Mouse (Mus musculus): ENCODE data around the gene Eif6. TPM values are rescaled to one million over a fixed set of nuclear protein-coding genes. Genes with fewer than 3 reads are reported as not detected.

Gene Eif6
- total and polyA plus RNA-seq, 2 experiments from 2014 or later, result 96.9 to 102 TPM

GRCm38 (mm10) chr2:155868320-155868719 is 41.6 kb upstream of the Eif6 start:
- Histone ChIP-seq H3K4me1 (ENCODE audit: control insufficient read depth, insufficient read depth) (no peaks in the 10 kb centered on the region), H3K4me2 (ENCODE audit: low read depth, low read length) (no peak overlapping the region), H3K36me3 (replicated peaks; ENCODE audit: control insufficient read depth, insufficient read depth, low read length) (peaks cover 15% of the 10 kb centered on the region; the same call in 1 of the 2 replicates), H3K27me3 (ENCODE audit: control insufficient read depth, insufficient read depth, low read length) (no peaks in the 10 kb centered on the region), H3K9ac (replicated peaks; ENCODE audit: low read depth, low read length) (no peak overlapping the region), H3K9me3 (replicated peaks; ENCODE audit: control insufficient read depth, low read length) (no peaks in the 10 kb centered on the region), H3K27ac (ENCODE audit: low read depth) (no peak overlapping the region), H3K4me3 (ENCODE audit: low read depth, low read length) (no peak overlapping the region)
- no peak for ATAC-seq (ENCODE audit: insufficient read depth, low read depth)
- no peak for DNase-seq (ENCODE audit: low spot score)
- 94% methylated on average over 8 of the region's 8 CpGs for WGBS
- TF ChIP-seq CTCF (IDR thresholded peaks at IDR 0.05; ENCODE audit: low read depth) (no peak), EP300 (IDR thresholded peaks at IDR 0.05; ENCODE audit: low read depth) (no peak)

GRCm38 (mm10) chr2:155863301-155863867 is 36.7 kb upstream of the Eif6 start:
- Histone ChIP-seq H3K4me2 (ENCODE audit: low read depth, low read length) (no peak overlapping the region), H3K4me3 (ENCODE audit: low read depth, low read length) (no peak overlapping the region), H3K36me3 (replicated peaks; ENCODE audit: control insufficient read depth, insufficient read depth, low read length) (peaks cover 25% of the 10 kb centered on the region; the same call in 1 of the 2 replicates), H3K9ac (replicated peaks; ENCODE audit: low read depth, low read length) (no peak overlapping the region), H3K27ac (ENCODE audit: low read depth) (no peak overlapping the region), H3K27me3 (ENCODE audit: control insufficient read depth, insufficient read depth, low read length) (no peaks in the 10 kb centered on the region), H3K4me1 (ENCODE audit: control insufficient read depth, insufficient read depth) (no peaks in the 10 kb centered on the region), H3K9me3 (replicated peaks; ENCODE audit: control insufficient read depth, low read length) (no peaks in the 10 kb centered on the region)
- DNase-seq (ENCODE audit: low spot score) (no peak), ATAC-seq (ENCODE audit: insufficient read depth, low read depth) (no peak)
- WGBS, result 80% methylated on average over 11 of the region's 11 CpGs
- no peak for TF ChIP-seq EP300 (IDR thresholded peaks at IDR 0.05; ENCODE audit: low read depth)
- TF ChIP-seq CTCF (IDR thresholded peaks at IDR 0.05; ENCODE audit: low read depth), result no peak

DNA sequence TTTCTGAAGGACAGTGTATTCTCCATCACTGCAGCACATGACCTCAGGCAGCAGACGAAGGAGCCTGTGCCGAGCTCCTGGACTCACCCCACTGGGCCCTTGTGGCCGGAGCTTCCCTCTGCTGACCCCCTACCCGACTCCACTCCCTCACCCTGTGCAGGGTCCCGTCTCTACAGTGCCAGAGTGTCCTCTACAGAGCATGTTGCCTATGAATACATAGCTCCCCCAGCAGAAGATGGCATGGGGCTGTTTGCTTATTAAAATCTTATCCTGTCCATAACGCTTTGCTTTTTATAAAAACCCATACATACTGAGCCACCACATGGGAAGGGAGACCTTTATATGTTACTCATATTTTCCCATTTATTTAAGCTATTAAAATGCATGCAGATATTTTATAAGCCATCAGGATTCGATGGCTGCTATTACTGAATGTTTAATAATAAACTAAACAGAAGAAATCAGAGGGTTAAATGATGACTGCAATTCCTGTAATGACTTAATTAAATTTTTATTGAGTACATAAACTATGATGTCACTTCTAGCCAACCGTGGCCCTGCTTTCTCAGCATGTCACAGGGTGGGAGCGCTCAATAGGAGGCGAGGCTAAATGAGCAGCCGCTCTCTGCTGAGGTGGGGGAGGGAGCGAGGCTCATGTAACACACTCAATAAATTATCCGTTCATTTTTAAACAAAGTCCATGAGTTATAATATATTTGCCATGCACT is 36.0 kb upstream of the Eif6 start:
- Histone ChIP-seq H3K9ac (replicated peaks; ENCODE audit: low read depth, low read length) (no peak overlapping the region), H3K36me3 (replicated peaks; ENCODE audit: control insufficient read depth, insufficient read depth, low read length) (peaks cover 26% of the 10 kb centered on the region; the same call in 1 of the 2 replicates), H3K9me3 (replicated peaks; ENCODE audit: control insufficient read depth, low read length) (no peaks in the 10 kb centered on the region), H3K27ac (ENCODE audit: low read depth) (no peak overlapping the region), H3K27me3 (ENCODE audit: control insufficient read depth, insufficient read depth, low read length) (no peaks in the 10 kb centered on the region), H3K4me3 (ENCODE audit: low read depth, low read length) (no peak overlapping the region), H3K4me1 (ENCODE audit: control insufficient read depth, insufficient read depth) (no peaks in the 10 kb centered on the region), H3K4me2 (ENCODE audit: low read depth, low read length) (no peak overlapping the region)
- 85% methylated on average over 13 of the region's 13 CpGs for WGBS
- TF ChIP-seq EP300 (IDR thresholded peaks at IDR 0.05; ENCODE audit: low read depth) (no peak), CTCF (IDR thresholded peaks at IDR 0.05; ENCODE audit: low read depth) (no peak)
- DNase-seq (ENCODE audit: low spot score) (no peak), ATAC-seq (ENCODE audit: insufficient read depth, low read depth) (no peak)

GRCm38 (mm10) chr2:155861581-155861980 is 34.9 kb upstream of the Eif6 start:
- H3K27ac ChIP-seq (ENCODE audit: low read depth), result no peak overlapping the region
- no peaks in the 10 kb centered on the region for H3K4me1 ChIP-seq (ENCODE audit: control insufficient read depth, insufficient read depth)
- TF ChIP-seq CTCF (IDR thresholded peaks at IDR 0.05; ENCODE audit: low read depth) (no peak), EP300 (IDR thresholded peaks at IDR 0.05; ENCODE audit: low read depth) (no peak)
- H3K4me3 ChIP-seq (ENCODE audit: low read depth, low read length), result no peak overlapping the region
- H3K9me3 ChIP-seq (replicated peaks; ENCODE audit: control insufficient read depth, low read length), result no peaks in the 10 kb centered on the region
- ATAC-seq (ENCODE audit: insufficient read depth, low read depth), result no peak
- no peaks in the 10 kb centered on the region for H3K27me3 ChIP-seq (ENCODE audit: control insufficient read depth, insufficient read depth, low read length)
- no peak overlapping the region for H3K9ac ChIP-seq (replicated peaks; ENCODE audit: low read depth, low read length)
- H3K36me3 ChIP-seq (replicated peaks; ENCODE audit: control insufficient read depth, insufficient read depth, low read length), result peaks cover 37% of the 10 kb centered on the region; the same call in 1 of the 2 replicates
- no peak for DNase-seq (ENCODE audit: low spot score)
- 86% methylated on average over 6 of the region's 6 CpGs for WGBS
- H3K4me2 ChIP-seq (ENCODE audit: low read depth, low read length), result no peak overlapping the region

DNA sequence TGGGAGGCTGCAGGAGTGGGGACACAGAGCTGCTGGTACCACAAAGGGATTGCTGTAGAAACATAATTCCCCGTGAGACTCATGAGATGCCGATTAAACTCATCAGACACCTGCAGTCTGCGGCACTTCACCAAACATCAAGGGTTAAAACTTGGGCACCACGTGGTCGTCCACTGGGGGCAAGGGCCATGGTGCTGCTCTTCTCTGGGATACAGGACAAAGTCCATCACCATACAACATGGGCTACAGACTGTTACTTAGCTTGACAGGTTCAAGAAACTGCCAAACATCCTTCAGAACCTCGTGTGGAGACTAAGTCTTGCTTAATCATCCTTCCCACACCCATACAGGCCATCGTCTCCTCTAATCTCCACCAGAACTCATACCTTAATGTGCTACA is 33.4 kb upstream of the Eif6 start:
- H3K9ac ChIP-seq (replicated peaks; ENCODE audit: low read depth, low read length), result no peak overlapping the region
- WGBS, result 79% methylated on average over 7 of the region's 7 CpGs
- DNase-seq (ENCODE audit: low spot score) (no peak), ATAC-seq (ENCODE audit: insufficient read depth, low read depth) (no peak)
- no peak overlapping the region for H3K4me3 ChIP-seq (ENCODE audit: low read depth, low read length)
- H3K36me3 ChIP-seq (replicated peaks; ENCODE audit: control insufficient read depth, insufficient read depth, low read length), result peaks cover 49% of the 10 kb centered on the region
- no peak for TF ChIP-seq EP300 (IDR thresholded peaks at IDR 0.05; ENCODE audit: low read depth)
- TF ChIP-seq CTCF (IDR thresholded peaks at IDR 0.05; ENCODE audit: low read depth), result no peak
- H3K9me3 ChIP-seq (replicated peaks; ENCODE audit: control insufficient read depth, low read length), result no peaks in the 10 kb centered on the region
- H3K4me2 ChIP-seq (ENCODE audit: low read depth, low read length), result no peak overlapping the region
- H3K27ac ChIP-seq (ENCODE audit: low read depth), result no peak overlapping the region
- H3K27me3 ChIP-seq (ENCODE audit: control insufficient read depth, insufficient read depth, low read length), result no peaks in the 10 kb centered on the region
- no peaks in the 10 kb centered on the region for H3K4me1 ChIP-seq (ENCODE audit: control insufficient read depth, insufficient read depth)
